Mouse (Mus musculus) left cerebral cortex, postnatal 10 days (tissue): Measurements from ENCODE around the gene Cblc. TPM values are rescaled to one million over a fixed set of nuclear protein-coding genes. Genes with fewer than 3 reads are reported as not detected.
A peak's percentile ranks its signal among the peaks of the same experiment; 100 is the strongest.

Experiments
- DNase-seq, 2 experiments: peaks; one replicate each; pipeline ENCODE4 v3.0.0; 2021 to 2022; ENCODE audit warnings: low spot score in 2 of 2, mixed read lengths in 1 of 2; ENCODE audit errors: extremely low spot score in 1 of 2
- intact Hi-C: fragments of 180-260 bp; cut with DNase I; formaldehyde crosslinking; loops from one replicate; pipeline ENCODE4 v1.15.1; 2025
- total RNA-seq, 2 experiments: library from RNA; stranded (reverse); gene quantifications; 2 replicates each; pipeline ENCODE4 v1.2.3; 2021

Cblc gene
- not detected for total RNA-seq

- intact Hi-C loops = loop anchor here (5.0 kb wide), 1 partner anchor 75 kb away; no protein-coding TSS in a partner anchor
- DNase-seq = peak in 1 of 2 experiments; percentile 75
Observed at GRCm38 (mm10) chr7:19796697-19797588, at the start of gene Cblc. Gene Cblc (minus strand): TSS chr7:19796809.

- intact Hi-C loops = no loop called here
Observed at GRCm38 (mm10) chr7:19844521-19845171, 48.0 kb upstream of the Cblc start.

GRCm38 (mm10) chr7:19843561-19843960 is 47.0 kb upstream of the Cblc start:
- peak in 1 of 2 experiments; percentile 68 for DNase-seq
- intact Hi-C loops = no loop called here

More at GRCm38 (mm10) chr7:19844521-19845171, 48.0 kb upstream of the Cblc start:
- no peak for DNase-seq

GRCm38 (mm10) chr7:19842885-19843504 is 46.4 kb upstream of the Cblc start:
- DNase-seq = no peak
- intact Hi-C loops = no loop called here

GRCm38 (mm10) chr7:19841686-19842413 is 45.2 kb upstream of the Cblc start:
- intact Hi-C loops = no loop called here
- DNase-seq = no peak

GRCm38 (mm10) chr7:19840936-19841335 is 44.3 kb upstream of the Cblc start:
- no peak for DNase-seq
- intact Hi-C loops = no loop called here

GRCm38 (mm10) chr7:19840371-19840770 is 43.8 kb upstream of the Cblc start:
- intact Hi-C loops = no loop called here
- DNase-seq = no peak

- DNase-seq = no peak
- intact Hi-C loops = no loop called here
Observed at GRCm38 (mm10) chr7:19836843-19837242, 40.2 kb upstream of the Cblc start.

GRCm38 (mm10) chr7:19834055-19834454 is 37.4 kb upstream of the Cblc start:
- DNase-seq = no peak
- intact Hi-C loops = loop anchor here (5.0 kb wide), 1 partner anchor 52 kb away; no protein-coding TSS in a partner anchor

- no peak for DNase-seq
- intact Hi-C loops = loop anchor here (5.0 kb wide), 1 partner anchor 50 kb away; no protein-coding TSS in a partner anchor
Observed at GRCm38 (mm10) chr7:19831837-19832236, 35.2 kb upstream of the Cblc start.

- peak in 1 of 2 experiments; percentile 81 for DNase-seq
- intact Hi-C loops = loop anchor here (5.0 kb wide), 1 partner anchor 48 kb away; no protein-coding TSS in a partner anchor
Observed at GRCm38 (mm10) chr7:19830682-19831156, 34.1 kb upstream of the Cblc start.

- intact Hi-C loops = loop anchor here (5.0 kb wide), 1 partner anchor 47 kb away; no protein-coding TSS in a partner anchor
- no peak for DNase-seq
Observed at GRCm38 (mm10) chr7:19829694-19830093, 33.1 kb upstream of the Cblc start.

GRCm38 (mm10) chr7:19826756-19827155 is 30.1 kb upstream of the Cblc start:
- no peak for DNase-seq
- intact Hi-C loops = no loop called here

GRCm38 (mm10) chr7:19824182-19824973 is 27.8 kb upstream of the Cblc start:
- intact Hi-C loops = no loop called here

GRCm38 (mm10) chr7:19823256-19824181 is 26.9 kb upstream of the Cblc start:
- intact Hi-C loops = no loop called here
- DNase-seq = no peak

More at GRCm38 (mm10) chr7:19824182-19824973, 27.8 kb upstream of the Cblc start:
- DNase-seq = peak in 1 of 2 experiments; percentile 90

- DNase-seq = peak in 1 of 2 experiments; percentile 72
- intact Hi-C loops = no loop called here
Observed at GRCm38 (mm10) chr7:19822604-19823058, 26.0 kb upstream of the Cblc start, which contains the start of gene Bcl3. Gene Bcl3 (minus strand): TSS chr7:19822770.
